Comparison of ENCODE assay signal across 40 mouse cellular contexts in genomic region chr11:111005103-111005502, GRCm38 (mm10). TPM values are rescaled to one million over a fixed set of nuclear protein-coding genes. Genes with fewer than 3 reads are reported as not detected.
"Had no signal": no experiment of that assay in that cellular context is flagged by ENCODE, and none has a peak within 500 bp of the region (broad histone marks: within the 10 kb centered on the region; RNA-seq: fewer than 3 reads in every experiment).

No protein-coding gene starts in this region.

- H3K9ac ChIP-seq: heart, embryonic 12.5 days; heart, embryonic 13.5 days; heart, embryonic 15.5 days; hindbrain, embryonic 12.5 days; hindbrain, embryonic 13.5 days; hindbrain, embryonic 14.5 days; hindbrain, embryonic 15.5 days; intestine, embryonic 15.5 days; kidney, embryonic 15.5 days had no signal

- H3K36me3 ChIP-seq: heart, embryonic 10.5 days; heart, embryonic 12.5 days; heart, embryonic 13.5 days; heart, embryonic 15.5 days; hindbrain, embryonic 10.5 days; hindbrain, embryonic 12.5 days; hindbrain, embryonic 13.5 days; hindbrain, embryonic 15.5 days; intestine, embryonic 15.5 days; kidney, embryonic 15.5 days had no signal

- DNase-seq: heart, adult 18-20 months; heart, adult 2 months; heart, postnatal 10 days; heart, postnatal 14 days; heart, postnatal 36 days; heart, postnatal 4 days; kidney, adult 11 months; kidney, adult 18-20 months; kidney, adult 2 months; kidney, adult 8-10 months; kidney, adult 9 months; kidney, postnatal 10 days; kidney, postnatal 14 days; kidney, postnatal 25 days; kidney, postnatal 36 days; kidney, postnatal 4 days; layer of hippocampus, adult 9-11 months had no signal

- ATAC-seq: hindbrain, embryonic 16.5 days; hindbrain, postnatal 0 days; inflammation-experienced regulatory T-cells, adult 6 months; intestine, embryonic 15.5 days; intestine, embryonic 16.5 days; intestine, postnatal 0 days had no signal

- H3K27ac ChIP-seq: heart, adult 2 months; heart, embryonic 10.5 days; heart, embryonic 13.5 days; heart, embryonic 15.5 days; hindbrain, embryonic 10.5 days; hindbrain, embryonic 12.5 days; hindbrain, embryonic 13.5 days; hindbrain, embryonic 14.5 days; hindbrain, embryonic 15.5 days; hindbrain, postnatal 0 days; intestine, embryonic 15.5 days; kidney, embryonic 15.5 days; kidney, postnatal 0 days; layer of hippocampus, adult 2 months had no signal

- H3K4me3 ChIP-seq: heart, adult 2 months; heart, embryonic 10.5 days; heart, embryonic 12.5 days; heart, embryonic 13.5 days; heart, embryonic 15.5 days; hindbrain, embryonic 10.5 days; hindbrain, embryonic 12.5 days; hindbrain, embryonic 13.5 days; hindbrain, embryonic 15.5 days; intestine, embryonic 15.5 days; kidney, embryonic 15.5 days; layer of hippocampus, adult 2 months had no signal

- H3K27me3 ChIP-seq: heart, embryonic 12.5 days; heart, embryonic 13.5 days; heart, embryonic 15.5 days; hindbrain, embryonic 12.5 days; hindbrain, embryonic 13.5 days; hindbrain, embryonic 15.5 days; intestine, embryonic 15.5 days; kidney, embryonic 15.5 days had no signal

- H3K4me2 ChIP-seq: heart, embryonic 11.5 days; heart, embryonic 12.5 days; heart, embryonic 13.5 days; heart, embryonic 15.5 days; hindbrain, embryonic 12.5 days; hindbrain, embryonic 13.5 days; hindbrain, embryonic 14.5 days; hindbrain, embryonic 15.5 days; intestine, embryonic 15.5 days; kidney, embryonic 15.5 days had no signal

- H3K4me1 ChIP-seq: heart, embryonic 10.5 days; hindbrain, embryonic 10.5 days; hindbrain, embryonic 12.5 days; hindbrain, embryonic 13.5 days; hindbrain, embryonic 15.5 days; intestine, embryonic 15.5 days; kidney, embryonic 15.5 days had no signal

- H3K9me3 ChIP-seq: heart, embryonic 10.5 days; heart, embryonic 12.5 days; heart, embryonic 13.5 days; heart, embryonic 15.5 days; hindbrain, embryonic 10.5 days; hindbrain, embryonic 12.5 days; hindbrain, embryonic 13.5 days; hindbrain, embryonic 15.5 days; intestine, embryonic 15.5 days; kidney, embryonic 15.5 days had no signal

RNA-seq across cellular contexts. Expression of gene Kcnj16, which starts 37.3 kb away (rescaled TPM):
- polyA plus RNA-seq: heart, adult 2 months; heart, embryonic 12.5 days; heart, embryonic 13.5 days; heart, embryonic 14.5 days; heart, embryonic 15.5 days; heart, embryonic 16.5 days; heart, postnatal 0 days; hindbrain, embryonic 10.5 days; hindbrain, embryonic 11.5 days; inflammation-experienced regulatory T-cells, adult 6 months had no signal
